Mouse (Mus musculus) naive thymus-derived CD4-positive, alpha-beta T cell, adult 5 months (primary cell): ENCODE results near the gene Vmn1r23. TPM values are rescaled to one million over a fixed set of nuclear protein-coding genes. Genes with fewer than 3 reads are reported as not detected.

ENCODE experiments used
- polyA plus RNA-seq: library from polyadenylated mRNA; unstranded; fragments of 100-300 nt; shearing (Covaris generic); gene quantifications from one replicate; pipeline ENCODE4 v1.2.1, GENCODE M21; 2017

Gene Vmn1r23
- polyA plus RNA-seq = not detected

GRCm38 (mm10) chr6:57926738-57927137, at the start of gene Vmn1r23:
Gene Vmn1r23 (minus strand): TSS chr6:57926838.

GRCm38 (mm10) chr6:57961403-57961802, 34.8 kb upstream of the Vmn1r23 start, which contains the start of gene Vmn1r24:
Gene Vmn1r24 (minus strand): TSS chr6:57961503.

GRCm38 (mm10) chr6:57907928-57908327, 18.7 kb downstream of the Vmn1r23 start, which contains the start of gene Vmn1r22:
Gene Vmn1r22 (minus strand): TSS chr6:57908028.

Other genes starting within 250 kb of the Vmn1r23 start
- 5.3 TPM for gene Pyurf, start 234.8 kb downstream of the Vmn1r23 start, polyA plus RNA-seq
- 4.9 TPM for gene Lancl2, start 224.3 kb downstream of the Vmn1r23 start, polyA plus RNA-seq
- 42.7 TPM for gene Vopp1, start 101.7 kb downstream of the Vmn1r23 start, polyA plus RNA-seq
- gene Vmn1r21, start 76.5 kb downstream of the Vmn1r23 start, polyA plus RNA-seq = not detected
- 0.11 TPM for gene Vmn1r22, start 18.8 kb downstream of the Vmn1r23 start, polyA plus RNA-seq
- not detected for gene Vmn1r24, start 34.7 kb upstream of the Vmn1r23 start, polyA plus RNA-seq
- not detected for gene Vmn1r25, start 54.0 kb upstream of the Vmn1r23 start, polyA plus RNA-seq
- not detected for gene Vmn1r26, start 88.3 kb upstream of the Vmn1r23 start, polyA plus RNA-seq